Mouse (Mus musculus): ENCODE results near the gene Il17d. TPM values are rescaled to one million over a fixed set of nuclear protein-coding genes. Genes with fewer than 3 reads are reported as not detected.

The Il17d gene
- 0.78 and 1.0 TPM in 2 replicates for polyA plus RNA-seq (2014; fragmentation: Nextera tagmentation; extraction: Ambion mirVana)

DNA sequence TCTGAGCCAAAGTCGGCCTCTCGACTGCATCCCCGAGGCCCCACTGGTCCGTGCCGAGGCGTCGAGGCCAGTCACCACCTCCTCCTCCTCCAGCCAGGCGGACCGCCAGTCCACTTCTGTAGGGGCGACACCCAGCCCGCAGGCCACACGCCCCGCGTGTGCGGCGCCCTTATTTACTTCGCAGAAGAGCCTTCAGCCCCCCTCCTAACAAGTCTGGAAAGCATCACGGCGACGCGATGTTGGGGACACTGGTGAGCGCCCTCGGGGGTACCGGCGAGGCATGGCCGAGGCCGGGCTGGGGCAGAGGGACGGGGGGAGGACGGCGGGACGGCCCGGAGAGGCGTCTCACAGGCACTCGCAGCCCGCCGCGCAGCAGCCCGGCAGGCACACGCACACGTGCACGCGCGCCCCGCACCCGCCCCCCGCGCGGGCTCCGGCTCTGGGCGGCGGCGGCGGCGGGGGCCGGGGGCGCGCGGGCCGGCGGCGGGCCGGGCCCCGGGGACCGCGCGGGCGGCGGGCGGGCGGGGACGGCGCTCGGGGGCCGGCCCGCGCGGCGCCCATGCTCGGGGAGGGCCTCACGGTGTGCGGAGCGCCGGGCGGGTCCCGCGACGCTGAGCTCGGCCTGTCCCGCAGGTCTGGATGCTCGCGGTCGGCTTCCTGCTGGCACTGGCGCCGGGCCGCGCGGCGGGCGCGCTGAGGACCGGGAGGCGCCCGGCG, at the start of gene Il17d:
Gene Il17d (plus strand): TSS at position 107 of the 717 bp plus-strand sequence.
- H3K4me2 ChIP-seq (ENCODE audit: low read length): peak within 1 kb of the TSS; percentile 80
- under 1% methylated on average over 48 of the region's 104 CpGs for WGBS
- H3K27me3 ChIP-seq (ENCODE audit: control insufficient read depth, insufficient read depth, low read length): peaks cover 25% of the 10 kb centered on the region
- ATAC-seq (ENCODE audit: insufficient number of reproducible peaks, insufficient read depth, low FRiP score, low read depth): peak; percentile 15; the same call in 1 of the 2 replicates
- H3K9me3 ChIP-seq (ENCODE audit: control insufficient read depth, low read length): no peaks in the 10 kb centered on the region; the same call in 1 of the 2 replicates
- no peak within 1 kb of the TSS for H3K27ac ChIP-seq (replicated peaks in 1 of 2; ENCODE audit: control insufficient read depth in 1 of 2, insufficient read depth in 1 of 2, low read depth in 2 of 2, low read length in 2 of 2)
- H3K9ac ChIP-seq (ENCODE audit: low read length): peak within 1 kb of the TSS; percentile 76
- peaks cover 10% of the 10 kb centered on the region in 2 experiments for H3K4me1 ChIP-seq (ENCODE audit: control insufficient read depth in 2 of 2, insufficient read depth in 2 of 2, low read length in 2 of 2)
- H3K36me3 ChIP-seq (ENCODE audit: control insufficient read depth, insufficient read depth, low read length): no peaks in the 10 kb centered on the region
- peak within 1 kb of the TSS; percentile 78 to 88 for H3K4me3 ChIP-seq (ENCODE audit: control insufficient read depth in 1 of 2, insufficient read depth in 1 of 2, low read depth in 1 of 2, low read length in 2 of 2)

DNA sequence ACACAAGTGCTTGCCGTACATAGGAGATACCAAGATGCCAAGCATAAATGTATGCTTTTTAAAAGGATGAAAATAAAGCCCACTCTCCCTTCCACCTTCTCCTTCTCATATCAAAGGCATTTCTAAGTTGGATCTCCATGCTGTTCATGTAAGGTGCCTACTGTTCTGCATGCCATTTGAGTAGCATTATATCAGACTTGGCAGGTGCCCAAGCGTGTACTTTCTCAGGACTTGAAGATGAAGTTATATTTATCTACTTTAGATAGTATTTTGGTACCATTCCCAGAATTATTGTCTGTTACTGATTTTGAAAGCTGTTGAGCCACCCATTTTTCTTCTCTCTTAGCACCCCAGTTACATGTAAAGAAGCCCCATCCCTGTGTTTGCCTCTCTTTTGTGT, 49.5 kb upstream of the Il17d start:
- no peaks in the 10 kb centered on the region for H3K9me3 ChIP-seq (ENCODE audit: control insufficient read depth, low read length)
- no peaks in the 10 kb centered on the region for H3K27me3 ChIP-seq (ENCODE audit: control insufficient read depth, insufficient read depth, low read length)
- no peaks in the 10 kb centered on the region for H3K36me3 ChIP-seq (ENCODE audit: control insufficient read depth, insufficient read depth, low read length)
- WGBS: 57% methylated on average over 2 of the region's 2 CpGs
- H3K27ac ChIP-seq (replicated peaks in 1 of 2; ENCODE audit: control insufficient read depth in 1 of 2, insufficient read depth in 1 of 2, low read depth in 2 of 2, low read length in 2 of 2): no peak overlapping the region
- peaks cover 2 to 7% of the 10 kb centered on the region in 2 experiments; a peak in 2 of 4 replicates for H3K4me1 ChIP-seq (ENCODE audit: control insufficient read depth in 2 of 2, insufficient read depth in 2 of 2, low read length in 2 of 2)
- H3K9ac ChIP-seq (ENCODE audit: low read length): no peak overlapping the region
- H3K4me2 ChIP-seq (ENCODE audit: low read length): no peak overlapping the region
- no peak for ATAC-seq (ENCODE audit: insufficient number of reproducible peaks, insufficient read depth, low FRiP score, low read depth)
- no peak overlapping the region for H3K4me3 ChIP-seq (ENCODE audit: control insufficient read depth in 1 of 2, insufficient read depth in 1 of 2, low read depth in 1 of 2, low read length in 2 of 2)

DNA sequence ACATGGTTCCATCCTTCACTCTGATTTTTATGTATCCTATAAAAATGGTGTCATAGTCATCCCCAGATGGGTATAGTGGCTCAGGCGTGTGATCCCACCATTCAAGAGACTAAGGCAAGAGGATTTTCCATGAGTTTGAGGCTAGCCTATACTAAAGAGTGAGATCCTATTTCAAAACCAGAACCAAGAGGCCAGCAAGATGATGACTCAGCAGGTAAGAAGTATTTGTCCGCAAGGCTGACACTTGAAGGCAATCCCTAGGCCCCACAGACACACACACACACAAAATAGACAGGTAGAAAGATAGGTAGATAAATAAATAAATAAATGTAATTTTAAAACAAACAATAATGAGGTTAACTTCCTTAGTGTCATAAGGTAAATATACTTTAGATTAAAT, 42.3 kb upstream of the Il17d start:
- no peaks in the 10 kb centered on the region for H3K4me1 ChIP-seq (ENCODE audit: control insufficient read depth in 2 of 2, insufficient read depth in 2 of 2, low read length in 2 of 2)
- no peaks in the 10 kb centered on the region for H3K9me3 ChIP-seq (ENCODE audit: control insufficient read depth, low read length)
- no peaks in the 10 kb centered on the region for H3K36me3 ChIP-seq (ENCODE audit: control insufficient read depth, insufficient read depth, low read length)
- H3K27me3 ChIP-seq (ENCODE audit: control insufficient read depth, insufficient read depth, low read length): no peaks in the 10 kb centered on the region
- H3K9ac ChIP-seq (ENCODE audit: low read length): no peak overlapping the region
- no peak overlapping the region for H3K27ac ChIP-seq (replicated peaks in 1 of 2; ENCODE audit: control insufficient read depth in 1 of 2, insufficient read depth in 1 of 2, low read depth in 2 of 2, low read length in 2 of 2)
- ATAC-seq (ENCODE audit: insufficient number of reproducible peaks, insufficient read depth, low FRiP score, low read depth): no peak
- 81% methylated on average over 2 of the region's 2 CpGs for WGBS
- no peak overlapping the region for H3K4me2 ChIP-seq (ENCODE audit: low read length)
- H3K4me3 ChIP-seq (ENCODE audit: control insufficient read depth in 1 of 2, insufficient read depth in 1 of 2, low read depth in 1 of 2, low read length in 2 of 2): no peak overlapping the region

- H3K27ac ChIP-seq (replicated peaks in 1 of 2; ENCODE audit: control insufficient read depth in 1 of 2, insufficient read depth in 1 of 2, low read depth in 2 of 2, low read length in 2 of 2): no peak overlapping the region
- H3K27me3 ChIP-seq (ENCODE audit: control insufficient read depth, insufficient read depth, low read length): no peaks in the 10 kb centered on the region
- no peaks in the 10 kb centered on the region for H3K4me1 ChIP-seq (ENCODE audit: control insufficient read depth in 2 of 2, insufficient read depth in 2 of 2, low read length in 2 of 2)
- no peaks in the 10 kb centered on the region for H3K36me3 ChIP-seq (ENCODE audit: control insufficient read depth, insufficient read depth, low read length)
- H3K4me3 ChIP-seq (ENCODE audit: control insufficient read depth in 1 of 2, insufficient read depth in 1 of 2, low read depth in 1 of 2, low read length in 2 of 2): no peak overlapping the region
- no peak for ATAC-seq (ENCODE audit: insufficient number of reproducible peaks, insufficient read depth, low FRiP score, low read depth)
- WGBS: 93% methylated on average over 6 of the region's 6 CpGs
- no peak overlapping the region for H3K4me2 ChIP-seq (ENCODE audit: low read length)
- no peak overlapping the region for H3K9ac ChIP-seq (ENCODE audit: low read length)
- H3K9me3 ChIP-seq (ENCODE audit: control insufficient read depth, low read length): no peaks in the 10 kb centered on the region
Measured at GRCm38 (mm10) chr14:57484183-57484582, 40.4 kb upstream of the Il17d start.

DNA sequence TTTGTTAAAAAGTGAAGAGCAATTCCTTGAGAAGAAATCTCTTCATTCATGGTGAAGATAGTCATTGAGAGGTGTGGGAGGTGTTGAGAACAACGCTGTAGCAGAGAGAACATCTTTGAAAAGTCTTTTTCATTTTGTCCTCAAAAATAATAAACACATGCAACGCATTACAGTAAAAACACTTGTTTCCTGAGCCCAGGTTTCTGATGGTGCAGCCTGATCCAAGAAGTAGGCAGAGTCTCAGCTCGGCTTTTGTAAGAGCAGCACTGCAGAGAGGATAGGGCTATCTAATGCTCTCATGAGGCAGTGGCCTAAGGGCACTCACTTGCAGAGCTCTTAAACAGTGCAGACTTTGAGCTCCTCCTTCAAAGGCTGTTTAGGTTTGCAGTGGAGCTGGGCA, 34.9 kb upstream of the Il17d start:
- H3K4me1 ChIP-seq (ENCODE audit: control insufficient read depth in 2 of 2, insufficient read depth in 2 of 2, low read length in 2 of 2): no peaks in the 10 kb centered on the region
- H3K9ac ChIP-seq (ENCODE audit: low read length): no peak overlapping the region
- no peaks in the 10 kb centered on the region for H3K27me3 ChIP-seq (ENCODE audit: control insufficient read depth, insufficient read depth, low read length)
- H3K4me2 ChIP-seq (ENCODE audit: low read length): no peak overlapping the region
- WGBS: 70% methylated on average over 3 of the region's 3 CpGs
- H3K27ac ChIP-seq (replicated peaks in 1 of 2; ENCODE audit: control insufficient read depth in 1 of 2, insufficient read depth in 1 of 2, low read depth in 2 of 2, low read length in 2 of 2): no peak overlapping the region
- no peaks in the 10 kb centered on the region for H3K36me3 ChIP-seq (ENCODE audit: control insufficient read depth, insufficient read depth, low read length)
- H3K9me3 ChIP-seq (ENCODE audit: control insufficient read depth, low read length): no peaks in the 10 kb centered on the region
- H3K4me3 ChIP-seq (ENCODE audit: control insufficient read depth in 1 of 2, insufficient read depth in 1 of 2, low read depth in 1 of 2, low read length in 2 of 2): no peak overlapping the region
- no peak for ATAC-seq (ENCODE audit: insufficient number of reproducible peaks, insufficient read depth, low FRiP score, low read depth)

- no peaks in the 10 kb centered on the region for H3K9me3 ChIP-seq (ENCODE audit: control insufficient read depth, low read length)
- H3K4me1 ChIP-seq (ENCODE audit: control insufficient read depth in 2 of 2, insufficient read depth in 2 of 2, low read length in 2 of 2): no peaks in the 10 kb centered on the region
- no peaks in the 10 kb centered on the region for H3K27me3 ChIP-seq (ENCODE audit: control insufficient read depth, insufficient read depth, low read length)
- no peak overlapping the region for H3K9ac ChIP-seq (ENCODE audit: low read length)
- no peak overlapping the region for H3K4me2 ChIP-seq (ENCODE audit: low read length)
- H3K36me3 ChIP-seq (ENCODE audit: control insufficient read depth, insufficient read depth, low read length): no peaks in the 10 kb centered on the region
- no peak overlapping the region for H3K27ac ChIP-seq (replicated peaks in 1 of 2; ENCODE audit: control insufficient read depth in 1 of 2, insufficient read depth in 1 of 2, low read depth in 2 of 2, low read length in 2 of 2)
- WGBS: 94% methylated on average over 2 of the region's 2 CpGs
- ATAC-seq (ENCODE audit: insufficient number of reproducible peaks, insufficient read depth, low FRiP score, low read depth): no peak
- no peak overlapping the region for H3K4me3 ChIP-seq (ENCODE audit: control insufficient read depth in 1 of 2, insufficient read depth in 1 of 2, low read depth in 1 of 2, low read length in 2 of 2)
Measured at GRCm38 (mm10) chr14:57493840-57494239, 30.7 kb upstream of the Il17d start.

DNA sequence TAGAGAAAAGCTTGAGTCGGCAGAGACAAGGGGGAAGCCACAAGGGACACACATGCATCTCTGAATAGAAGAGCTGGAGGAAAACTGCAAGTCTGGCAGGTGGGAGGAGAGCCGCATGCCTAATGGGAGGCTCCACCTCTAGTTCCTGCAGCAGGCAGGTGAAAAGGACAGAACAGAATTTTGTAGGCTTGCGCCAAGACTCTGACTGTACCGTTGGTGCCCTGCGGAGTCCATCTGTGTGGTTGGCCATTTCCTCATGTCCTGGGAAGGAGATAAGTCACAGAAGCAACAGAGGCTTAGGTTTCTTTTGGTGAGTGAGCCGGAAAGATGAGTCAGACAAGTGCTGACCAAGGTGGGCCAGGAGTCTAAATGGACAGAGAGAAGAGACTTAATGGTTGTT, 20.8 kb upstream of the Il17d start:
- Histone ChIP-seq H3K9ac (ENCODE audit: low read length) (no peak overlapping the region), H3K4me3 (ENCODE audit: control insufficient read depth in 1 of 2, insufficient read depth in 1 of 2, low read depth in 1 of 2, low read length in 2 of 2) (no peak overlapping the region), H3K9me3 (ENCODE audit: control insufficient read depth, low read length) (no peaks in the 10 kb centered on the region), H3K27ac (replicated peaks in 1 of 2; ENCODE audit: control insufficient read depth in 1 of 2, insufficient read depth in 1 of 2, low read depth in 2 of 2, low read length in 2 of 2) (no peak overlapping the region), H3K36me3 (ENCODE audit: control insufficient read depth, insufficient read depth, low read length) (no peaks in the 10 kb centered on the region), H3K4me1 (ENCODE audit: control insufficient read depth in 2 of 2, insufficient read depth in 2 of 2, low read length in 2 of 2) (no peaks in the 10 kb centered on the region), H3K27me3 (ENCODE audit: control insufficient read depth, insufficient read depth, low read length) (no peaks in the 10 kb centered on the region), H3K4me2 (ENCODE audit: low read length) (no peak overlapping the region)
- WGBS: 86% methylated on average over 6 of the region's 6 CpGs
- no peak for ATAC-seq (ENCODE audit: insufficient number of reproducible peaks, insufficient read depth, low FRiP score, low read depth)

DNA sequence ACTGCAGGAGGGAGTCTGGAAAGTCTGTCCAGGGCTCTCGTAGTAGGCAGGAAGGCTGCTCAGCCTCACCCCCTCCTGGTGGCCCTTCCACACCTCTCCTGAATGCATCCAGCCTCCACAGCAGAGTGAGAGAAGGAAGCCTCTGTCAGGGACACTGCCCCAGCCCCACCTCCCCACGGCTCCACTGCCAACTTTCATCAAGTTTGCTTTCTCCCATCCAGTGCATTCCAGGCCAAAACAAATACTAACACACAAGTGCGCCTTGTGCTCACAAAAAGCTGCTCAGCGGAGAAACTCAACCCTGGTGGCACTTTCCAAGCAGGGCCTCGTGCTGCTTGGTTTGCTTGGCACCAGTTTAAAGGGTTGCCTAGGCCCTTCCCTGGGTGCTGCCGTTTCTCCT, 15.0 kb upstream of the Il17d start:
- H3K4me1 ChIP-seq (ENCODE audit: control insufficient read depth in 2 of 2, insufficient read depth in 2 of 2, low read length in 2 of 2): no peaks in the 10 kb centered on the region
- 62% methylated on average over 6 of the region's 6 CpGs for WGBS

More for the DNA sequence above, 15.0 kb upstream of the Il17d start:
- Histone ChIP-seq H3K4me2 (ENCODE audit: low read length) (no peak overlapping the region), H3K27ac (replicated peaks in 1 of 2; ENCODE audit: control insufficient read depth in 1 of 2, insufficient read depth in 1 of 2, low read depth in 2 of 2, low read length in 2 of 2) (no peak overlapping the region), H3K9ac (ENCODE audit: low read length) (no peak overlapping the region), H3K4me3 (ENCODE audit: control insufficient read depth in 1 of 2, insufficient read depth in 1 of 2, low read depth in 1 of 2, low read length in 2 of 2) (no peak overlapping the region), H3K9me3 (ENCODE audit: control insufficient read depth, low read length) (no peaks in the 10 kb centered on the region), H3K36me3 (ENCODE audit: control insufficient read depth, insufficient read depth, low read length) (no peaks in the 10 kb centered on the region), H3K27me3 (ENCODE audit: control insufficient read depth, insufficient read depth, low read length) (no peaks in the 10 kb centered on the region)
- peak; percentile 54 for ATAC-seq (ENCODE audit: insufficient number of reproducible peaks, insufficient read depth, low FRiP score, low read depth)

All from heart, embryonic 14.5 days (tissue).